Mouse (Mus musculus): Measurements from ENCODE around the gene Dhx33.
A peak's percentile ranks its signal among the peaks of the same experiment; 100 is the strongest.

The Dhx33 gene

GRCm38 (mm10) chr11:71004316-71004773 lies at the start of gene Dhx33:
TSS of gene Dhx33 (minus strand) at chr11:71004437.
- DNase-seq (ENCODE audit: low read depth, low spot score) = peak; percentile 98

DNA sequence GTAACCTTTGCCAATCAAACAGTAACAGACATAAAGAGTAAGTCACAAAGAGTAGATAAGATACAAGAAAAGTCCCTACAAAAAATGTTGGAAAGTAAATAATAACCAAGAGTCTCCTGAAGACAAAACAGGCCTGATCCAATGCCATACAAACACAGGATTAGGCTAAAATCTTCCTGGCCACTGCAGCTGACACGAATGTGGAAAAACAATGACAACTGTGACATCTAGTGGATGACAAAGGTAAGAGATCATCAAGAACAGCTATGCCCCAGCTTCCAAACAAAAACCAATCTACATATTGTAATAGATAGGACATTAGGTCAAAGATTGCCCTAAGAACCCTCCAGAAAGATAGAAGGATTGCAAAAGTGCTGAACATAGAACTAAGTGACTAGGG lies 48.3 kb upstream of the Dhx33 start:
- DNase-seq (ENCODE audit: low read depth, low spot score) = peak; percentile 24

DNA sequence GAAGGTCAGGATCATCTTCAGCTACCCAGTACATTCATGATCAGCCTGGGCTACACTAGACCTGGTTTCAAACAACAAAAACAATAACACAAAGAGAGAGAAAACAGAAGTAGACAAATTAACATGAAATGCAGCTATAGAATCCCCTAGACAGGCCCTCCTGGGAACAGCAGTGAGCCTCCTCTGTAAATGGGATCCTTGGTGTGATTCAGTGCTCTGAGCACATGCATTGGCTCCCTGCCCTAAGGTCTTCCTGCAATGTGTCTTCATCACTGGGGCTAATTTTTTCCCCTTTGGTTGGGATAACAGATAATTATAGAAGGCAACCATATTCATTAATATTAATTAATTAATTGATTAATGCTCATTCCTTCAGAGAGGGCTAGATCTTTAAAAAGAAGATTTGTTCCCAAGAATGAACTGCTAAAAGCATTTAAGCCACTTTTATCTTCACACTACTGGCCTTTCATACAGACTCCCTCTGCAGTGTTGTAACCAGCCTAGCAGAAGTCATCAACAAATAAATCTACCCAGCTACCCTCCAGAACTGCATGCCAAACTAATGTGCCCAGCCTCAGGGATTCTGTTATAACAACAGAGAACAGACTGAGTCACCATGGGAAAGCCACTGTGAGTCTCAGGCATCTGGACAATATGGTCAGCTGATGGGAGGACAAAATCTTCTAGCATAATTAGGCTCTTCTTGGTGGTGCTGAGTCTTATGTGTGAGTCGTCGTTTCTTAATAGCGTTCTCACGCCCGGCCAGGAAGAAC lies 35.5 kb upstream of the Dhx33 start:
- DNase-seq (ENCODE audit: low read depth, low spot score) = no peak

- peak; percentile 91 for DNase-seq (ENCODE audit: low read depth, low spot score)
Observed at GRCm38 (mm10) chr11:71033163-71033761, 29.0 kb upstream of the Dhx33 start, which contains the start of gene 6330403K07Rik. TSS of gene 6330403K07Rik (minus strand) at chr11:71033513.

GRCm38 (mm10) chr11:71032491-71033162 lies 28.4 kb upstream of the Dhx33 start:
- peak; percentile 43 for DNase-seq (ENCODE audit: low read depth, low spot score)

DNA sequence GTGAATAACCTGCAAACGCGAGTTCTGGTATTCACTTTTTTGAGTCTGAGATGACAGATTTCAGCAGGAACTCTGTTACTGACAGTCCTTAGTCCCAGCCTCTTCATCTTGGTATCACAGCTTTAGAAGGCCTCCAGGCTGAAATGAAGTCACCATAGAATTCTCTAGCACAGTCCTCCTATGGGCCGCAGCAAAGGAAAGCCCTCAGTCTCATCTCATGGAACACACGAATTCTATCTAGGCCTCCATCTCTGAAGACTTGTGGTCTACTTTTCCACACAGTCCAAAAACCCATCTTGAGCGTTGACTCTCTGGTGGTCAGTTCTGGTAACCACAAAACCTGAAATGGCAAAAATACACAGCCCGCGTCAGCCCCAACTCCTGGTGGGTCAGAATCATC lies 27.8 kb upstream of the Dhx33 start:
- no peak for DNase-seq (ENCODE audit: low read depth, low spot score)

DNA sequence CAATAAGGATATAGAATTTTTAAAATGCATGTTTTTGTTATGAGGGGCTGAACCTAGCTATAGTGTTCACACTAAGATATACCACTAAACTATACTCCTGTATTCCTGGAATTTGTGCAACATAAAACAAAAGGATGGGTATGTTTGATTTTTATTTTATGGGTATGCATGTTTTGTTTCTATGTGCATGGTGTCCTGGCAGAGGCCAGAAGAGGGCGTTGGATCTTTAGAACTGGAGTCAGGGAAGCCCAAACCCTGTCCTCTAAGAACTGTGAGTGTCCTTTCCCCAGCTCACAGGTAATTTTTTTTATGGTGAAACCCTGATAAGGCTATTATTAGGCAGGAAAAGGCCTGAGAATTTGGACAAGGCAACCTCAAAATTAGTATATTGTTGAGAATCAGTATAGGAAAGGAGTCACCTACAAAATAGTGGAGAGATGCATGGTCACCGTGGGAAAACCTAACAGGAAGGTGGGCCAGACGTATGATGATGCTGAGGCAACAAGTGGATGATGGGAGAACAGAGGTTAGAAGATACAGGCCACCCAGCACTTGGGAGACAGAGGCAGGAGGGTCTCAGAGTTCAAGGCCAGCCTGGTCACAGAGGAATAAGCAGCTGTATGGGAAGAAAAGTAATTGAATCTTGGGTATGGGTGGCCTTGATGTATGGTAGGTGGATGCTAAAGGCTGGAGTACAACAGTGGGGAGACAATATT lies 25.3 kb upstream of the Dhx33 start:
- DNase-seq (ENCODE audit: low read depth, low spot score) = no peak

- DNase-seq (ENCODE audit: low read depth, low spot score) = no peak
Observed at GRCm38 (mm10) chr11:71028280-71028679, 24.0 kb upstream of the Dhx33 start.

DNA sequence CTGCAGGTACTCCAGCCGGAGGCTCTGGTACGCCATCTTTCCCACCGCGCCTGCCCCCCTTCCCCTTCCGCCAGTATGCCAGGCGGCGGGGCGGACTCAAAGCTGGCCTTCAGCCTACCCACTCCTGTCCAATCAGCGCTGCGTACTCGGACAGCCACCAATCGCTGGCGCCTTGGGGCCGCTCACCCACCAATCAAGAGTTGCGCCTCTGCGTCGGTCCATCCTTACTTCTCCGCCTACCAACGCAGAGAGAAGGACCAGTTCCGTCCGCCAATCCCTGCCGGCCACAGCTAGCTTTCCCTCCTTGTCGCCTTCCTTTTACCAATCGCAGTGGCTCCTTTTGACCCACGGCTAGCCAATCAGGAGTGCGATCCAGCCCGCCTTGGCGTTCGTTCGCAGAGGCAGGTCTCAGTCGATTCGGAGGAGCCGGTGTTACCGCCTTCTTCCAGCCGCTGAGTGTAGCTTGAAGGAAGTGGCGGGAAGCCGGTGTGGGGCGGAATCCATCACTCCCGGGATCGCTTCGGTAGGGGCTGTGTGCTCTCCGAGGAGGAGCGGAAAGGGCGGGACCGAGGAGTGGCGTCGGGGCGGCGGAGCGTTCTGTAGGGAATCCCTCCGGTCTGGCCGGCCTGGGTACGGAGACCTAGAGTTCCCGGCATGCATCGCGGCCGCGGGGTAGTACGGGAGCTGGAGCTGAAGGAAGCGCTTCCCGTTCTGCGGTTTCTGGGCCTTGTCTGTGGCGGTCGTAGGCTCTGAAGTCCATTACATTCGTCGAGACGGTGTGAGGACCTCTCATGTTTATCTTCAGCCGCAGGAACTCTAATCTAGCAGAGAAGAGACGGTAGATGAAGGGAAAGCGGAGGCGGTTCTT lies 15.2 kb upstream of the Dhx33 start, which contains the start of the genes Mis12 and Derl2:
Gene Mis12, plus strand, starts transcription at position 411 of the 868 bp plus-strand sequence.
Gene Derl2, minus strand, starts transcription at position 641 of the 868 bp plus-strand sequence.
- peak; percentile 99 for DNase-seq (ENCODE audit: low read depth, low spot score)

DNA sequence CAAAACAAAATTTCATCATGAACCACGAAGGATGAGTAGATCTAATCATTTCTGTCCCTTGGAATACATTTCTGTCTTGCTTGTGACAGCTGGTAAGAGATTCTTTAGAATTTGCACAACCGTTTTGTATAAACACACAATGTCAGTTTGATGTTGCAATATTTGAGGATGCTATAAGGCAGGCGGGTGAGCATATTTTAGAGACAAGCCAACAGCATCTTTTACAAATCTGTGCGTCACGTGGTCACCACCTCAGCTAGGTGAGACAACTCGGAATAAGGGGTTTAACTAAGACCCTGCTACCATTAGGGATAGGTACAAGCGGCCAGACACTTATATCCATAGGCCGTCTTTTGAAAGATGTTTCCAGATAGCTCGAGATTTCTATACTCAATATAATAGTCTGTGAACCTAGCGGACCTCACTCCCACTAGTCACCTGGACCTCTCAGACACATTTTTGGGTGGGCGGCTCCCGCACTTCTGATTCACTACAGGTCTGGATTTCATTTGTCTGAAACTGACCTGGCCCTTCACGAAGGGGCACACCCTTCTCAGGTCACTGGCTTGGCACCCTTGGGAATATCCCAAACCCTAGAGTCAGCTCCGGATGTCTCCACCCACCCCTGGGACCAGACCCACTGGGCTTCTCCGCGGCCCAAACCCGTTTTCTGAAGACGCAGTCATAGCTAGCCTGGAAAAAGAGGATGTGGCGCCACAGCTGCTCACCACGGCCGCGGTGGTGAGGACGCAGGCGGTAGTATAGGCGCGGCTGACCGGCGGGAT lies 14.4 kb upstream of the Dhx33 start:
- DNase-seq (ENCODE audit: low read depth, low spot score) = no peak

DNA sequence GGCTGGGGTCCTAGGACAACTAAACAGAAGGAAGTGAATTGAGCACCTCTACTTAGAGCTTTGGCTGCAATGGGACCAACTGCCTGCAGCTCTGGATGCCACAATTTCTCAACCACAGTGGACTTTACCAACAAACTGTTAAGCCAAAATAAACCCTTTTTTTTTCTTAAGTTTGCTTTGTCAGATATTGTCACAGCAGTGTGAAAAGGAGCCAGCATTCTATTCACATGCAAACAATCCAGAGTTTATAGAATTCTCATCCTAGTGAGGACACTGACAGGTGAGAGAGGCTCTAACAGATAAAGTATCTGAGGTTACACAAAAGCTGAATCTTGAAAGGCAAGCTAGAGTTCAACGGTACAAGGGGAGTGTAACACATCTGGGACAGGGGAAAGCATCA lies 12.8 kb upstream of the Dhx33 start:
- no peak for DNase-seq (ENCODE audit: low read depth, low spot score)

GRCm38 (mm10) chr11:71012743-71013142 lies 8.5 kb upstream of the Dhx33 start:
- DNase-seq (ENCODE audit: low read depth, low spot score) = no peak

GRCm38 (mm10) chr11:71008321-71008720 lies 4.1 kb upstream of the Dhx33 start:
- DNase-seq (ENCODE audit: low read depth, low spot score) = no peak

DNA sequence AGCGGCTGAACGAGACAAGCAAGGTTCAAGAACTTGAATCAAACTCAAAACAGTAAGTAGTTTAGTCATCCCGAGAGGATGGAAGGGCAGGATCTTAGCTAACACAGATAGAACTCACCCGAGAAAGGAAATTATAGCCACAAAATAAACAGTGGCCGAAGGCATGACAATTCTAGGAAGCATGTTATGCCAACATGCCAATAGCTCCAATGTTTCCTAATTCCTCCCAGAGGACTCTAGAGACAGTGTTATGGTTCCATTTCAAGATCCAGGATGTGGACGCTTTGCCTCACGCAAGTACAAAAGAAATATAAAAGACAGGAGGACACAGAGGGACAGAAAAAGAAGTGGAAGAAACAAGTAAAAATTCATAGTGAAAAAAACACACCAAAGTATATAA lies 3.6 kb upstream of the Dhx33 start:
- DNase-seq (ENCODE audit: low read depth, low spot score) = no peak

DNA sequence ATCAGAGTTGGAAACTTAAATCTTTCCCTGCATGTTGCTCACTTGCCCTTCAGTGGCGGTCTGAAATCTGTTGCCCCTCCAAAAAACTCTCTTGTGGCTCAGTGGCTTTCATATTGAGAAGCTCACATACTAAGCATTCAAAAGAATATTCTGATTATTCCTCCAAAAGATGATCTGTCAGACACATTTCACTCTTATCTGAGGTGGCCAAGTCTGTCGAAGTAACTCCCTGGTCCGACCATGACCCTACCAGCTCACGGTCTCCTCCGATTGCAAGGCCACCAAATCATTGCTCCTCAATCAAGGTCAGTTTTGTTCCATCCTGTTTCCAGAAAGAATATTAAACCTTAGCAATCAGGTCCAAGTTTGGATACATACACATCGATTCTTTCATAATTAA lies 2.8 kb upstream of the Dhx33 start:
- no peak for DNase-seq (ENCODE audit: low read depth, low spot score)

GRCm38 (mm10) chr11:71005046-71005445 lies 809 bp upstream of the Dhx33 start:
- DNase-seq (ENCODE audit: low read depth, low spot score) = no peak

DNA sequence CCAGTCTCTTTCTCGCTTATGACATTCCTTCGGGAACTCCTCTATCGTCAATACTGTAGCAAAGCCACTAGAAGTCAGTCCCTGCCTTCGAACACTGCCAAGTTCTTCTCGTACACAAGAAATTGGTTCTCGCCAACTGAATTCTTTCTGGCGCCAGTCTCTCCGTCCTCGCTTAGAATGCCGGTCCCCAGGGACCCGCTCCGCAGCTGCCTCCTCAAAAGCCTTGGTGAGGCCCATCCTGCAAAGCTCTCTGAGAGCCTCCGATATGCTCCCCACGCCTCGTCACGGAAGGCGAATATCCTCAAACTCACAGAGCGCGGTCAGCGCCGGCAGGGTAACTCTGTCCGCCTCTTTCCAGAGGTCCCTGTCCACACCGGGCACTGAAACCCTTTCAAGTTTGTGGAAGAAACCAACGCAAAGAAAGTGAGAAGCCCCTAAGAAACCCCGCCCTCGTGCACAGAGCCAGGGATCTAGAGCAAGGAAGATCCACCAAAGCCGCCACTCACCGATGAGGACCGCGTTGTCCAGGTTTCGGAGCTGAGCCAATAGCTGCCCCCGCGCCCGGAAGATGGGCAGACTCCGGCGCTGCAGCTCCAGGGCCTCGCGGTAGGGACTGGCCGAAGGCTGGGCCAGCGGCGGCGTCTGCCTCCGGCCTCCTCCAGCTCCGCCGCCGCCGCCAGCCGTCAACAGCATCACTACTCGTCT lies 474 bp downstream of the Dhx33 start:
- DNase-seq (ENCODE audit: low read depth, low spot score) = peak; percentile 76

DNA sequence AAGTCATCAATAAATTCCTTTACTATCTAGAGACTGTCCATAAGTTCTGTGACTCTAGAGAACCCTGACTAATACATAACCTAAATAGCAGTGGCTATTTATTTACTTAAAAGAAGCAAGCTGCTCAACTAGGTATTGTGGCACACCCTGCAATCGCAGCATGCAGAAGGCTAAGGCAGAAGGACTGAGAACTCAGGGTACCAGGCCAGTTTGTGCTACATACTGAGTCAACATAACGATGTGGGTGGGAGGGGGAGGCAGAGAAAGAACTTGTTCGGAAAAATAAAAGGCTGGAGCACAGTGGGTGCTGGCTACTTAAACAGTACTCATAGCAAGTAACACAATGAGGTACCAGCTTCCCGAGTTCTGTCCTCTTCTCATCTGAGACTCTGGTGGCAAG lies 3.1 kb downstream of the Dhx33 start:
- DNase-seq (ENCODE audit: low read depth, low spot score) = no peak

DNA sequence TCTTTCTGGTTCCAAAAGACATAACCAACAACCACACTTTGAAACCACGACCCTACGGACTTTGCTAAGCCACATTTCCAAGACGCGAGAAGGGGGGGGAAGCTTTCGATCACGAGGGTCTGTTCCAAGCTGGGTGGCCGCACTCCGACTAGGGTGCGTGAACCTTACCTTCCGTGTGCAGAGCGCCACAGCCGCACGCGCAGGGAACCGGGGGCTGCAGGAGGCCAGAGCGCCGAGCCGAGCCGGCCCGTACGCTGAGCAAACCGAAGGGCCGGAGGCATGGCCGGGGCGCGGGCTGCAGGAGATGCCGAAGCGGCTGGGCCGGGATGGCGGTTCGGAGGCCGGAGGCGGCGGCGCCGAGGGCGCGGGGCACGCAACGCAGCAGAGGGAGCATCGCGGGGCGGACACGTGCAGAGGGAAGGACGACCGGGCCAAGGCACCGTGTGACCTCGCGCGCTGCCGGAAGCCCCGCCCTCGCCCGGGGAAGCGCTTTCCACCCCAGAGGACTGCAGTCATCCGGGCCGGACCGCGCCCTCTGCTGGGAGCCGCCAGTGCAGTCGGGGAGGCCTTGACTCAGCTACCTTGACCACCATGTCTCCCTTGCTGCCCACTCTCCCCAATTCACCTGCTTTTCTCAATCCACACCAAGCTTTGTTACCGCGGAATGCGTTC lies 21.5 kb downstream of the Dhx33 start, which contains the start of gene C1qbp:
Gene C1qbp, minus strand, starts transcription at position 470 of the 672 bp plus-strand sequence.
- peak; percentile 91 for DNase-seq (ENCODE audit: low read depth, low spot score)

Data from mesoderm, embryonic 11.5 days (tissue).